Mouse (Mus musculus) inflammation-experienced regulatory T-cells, adult 6 months (primary cell): ENCODE results near the gene 6430628N08Rik. TPM values are rescaled to one million over a fixed set of nuclear protein-coding genes. Genes with fewer than 3 reads are reported as not detected.
A peak's percentile ranks its signal among the peaks of the same experiment; 100 is the strongest.

ENCODE experiments used
- ATAC-seq: one replicate; pipeline ENCODE4 v1.8.0; 2017
- polyA plus RNA-seq, 3 experiments: library from polyadenylated mRNA; unstranded; fragments of 100-300 nt; shearing (Covaris generic); gene quantifications; one replicate each; pipeline ENCODE4 v1.2.1; 2017

Gene 6430628N08Rik
- polyA plus RNA-seq, 3 experiments from 2014 or later, result not detected

GRCm38 (mm10) chr4:115890066-115890465 lies 399 bp upstream of the 6430628N08Rik start:
- ATAC-seq, result no peak

- ATAC-seq, result no peak
These were observed 3.8 kb downstream of the 6430628N08Rik start for GRCm38 (mm10) chr4:115894281-115894680.

- ATAC-seq, result no peak
These were observed 7.6 kb downstream of the 6430628N08Rik start for GRCm38 (mm10) chr4:115897901-115898631.

- ATAC-seq, result peak; percentile 68
These were observed 12.4 kb downstream of the 6430628N08Rik start for GRCm38 (mm10) chr4:115902816-115903215.

GRCm38 (mm10) chr4:115904375-115904774 lies 13.9 kb downstream of the 6430628N08Rik start:
- no peak for ATAC-seq

GRCm38 (mm10) chr4:115905701-115906100 lies 15.2 kb downstream of the 6430628N08Rik start:
- ATAC-seq, result no peak

- no peak for ATAC-seq
These were observed 16.3 kb downstream of the 6430628N08Rik start for GRCm38 (mm10) chr4:115906791-115907190.

- no peak for ATAC-seq
These were observed 17.5 kb downstream of the 6430628N08Rik start for GRCm38 (mm10) chr4:115907994-115908393.

GRCm38 (mm10) chr4:115908641-115909040 lies 18.2 kb downstream of the 6430628N08Rik start:
- no peak for ATAC-seq

GRCm38 (mm10) chr4:115911586-115911985 lies 21.1 kb downstream of the 6430628N08Rik start:
- no peak for ATAC-seq

- no peak for ATAC-seq
These were observed 29.4 kb downstream of the 6430628N08Rik start for GRCm38 (mm10) chr4:115919911-115920310.

GRCm38 (mm10) chr4:115922688-115923087 lies 32.2 kb downstream of the 6430628N08Rik start:
- no peak for ATAC-seq

GRCm38 (mm10) chr4:115923262-115923880 lies 32.9 kb downstream of the 6430628N08Rik start:
- ATAC-seq, result no peak

- no peak for ATAC-seq
These were observed 37.2 kb downstream of the 6430628N08Rik start for GRCm38 (mm10) chr4:115927637-115928036.

- no peak for ATAC-seq
These were observed 41.2 kb downstream of the 6430628N08Rik start for GRCm38 (mm10) chr4:115931556-115932088.

- no peak for ATAC-seq
These were observed 45.5 kb downstream of the 6430628N08Rik start for GRCm38 (mm10) chr4:115935835-115936581.

GRCm38 (mm10) chr4:115936646-115937045 lies 46.2 kb downstream of the 6430628N08Rik start:
- no peak for ATAC-seq

GRCm38 (mm10) chr4:115937061-115937976 lies 46.9 kb downstream of the 6430628N08Rik start:
- no peak for ATAC-seq

- ATAC-seq, result no peak
These were observed 48.1 kb downstream of the 6430628N08Rik start for GRCm38 (mm10) chr4:115938276-115939160.

- ATAC-seq, result no peak
These were observed 49.0 kb downstream of the 6430628N08Rik start, which contains the start of gene Dmbx1 for GRCm38 (mm10) chr4:115939295-115940102. Gene Dmbx1, minus strand, starts transcription at chr4:115939926.
